Mouse (Mus musculus) brain, embryonic 14.5 days (tissue): ENCODE data around the gene Mcu.

Source experiments
- CTCF ChIP-seq: fragments of 200-500 bp; IDR thresholded peaks from 2 replicates; pipeline ENCODE4 v1.5.1; 2012; ENCODE audit warnings: inconsistent platforms, mild to moderate bottlenecking, moderate library complexity, borderline replicate concordance; ENCODE audit not compliant: insufficient read depth, insufficient read length; ENCODE audit errors: extremely low read depth
- POLR2A ChIP-seq: fragments of 200-500 bp; IDR thresholded peaks from 2 replicates; pipeline ENCODE4 v1.6.1; 2012; ENCODE audit warnings: mild to moderate bottlenecking, inconsistent platforms, borderline replicate concordance; ENCODE audit not compliant: poor library complexity, insufficient read depth, insufficient read length, severe bottlenecking; ENCODE audit errors: extremely low read depth

DNA sequence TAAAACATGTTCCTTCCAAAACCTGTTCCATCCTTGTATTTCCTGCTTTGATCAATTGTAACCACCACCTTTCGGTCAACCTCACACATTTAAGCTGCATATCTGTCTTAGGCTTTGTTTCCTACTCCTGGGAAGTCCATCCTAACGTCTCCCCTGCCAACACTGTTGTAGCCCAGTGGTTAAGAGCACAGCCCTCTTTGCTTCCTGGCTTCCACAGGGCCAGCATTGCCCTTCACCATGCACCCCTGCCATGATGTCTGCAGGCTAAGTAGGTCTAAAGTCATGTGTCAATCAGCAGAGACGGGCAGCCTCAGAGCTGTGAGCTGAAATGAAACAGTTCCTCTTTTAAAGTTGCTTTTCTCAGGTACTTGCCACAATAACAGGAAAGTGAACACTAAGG, 97.1 kb downstream of the Mcu start:
- TF ChIP-seq POLR2A (no peak), CTCF (no peak)
